Mouse (Mus musculus): ENCODE results near the gene Steap3. TPM values are rescaled to one million over a fixed set of nuclear protein-coding genes. Genes with fewer than 3 reads are reported as not detected.
"Not testable (repeated sequence)": the region's sequence is repeated elsewhere in the genome, so short reads cannot be mapped to it uniquely, and the experiment has no call there.

Steap3 gene
- total RNA-seq (2015) (16.8 and 17.5 TPM in 2 replicates), total RNA-seq (2017) (4.8 and 6.9 TPM in 2 replicates)

DNA sequence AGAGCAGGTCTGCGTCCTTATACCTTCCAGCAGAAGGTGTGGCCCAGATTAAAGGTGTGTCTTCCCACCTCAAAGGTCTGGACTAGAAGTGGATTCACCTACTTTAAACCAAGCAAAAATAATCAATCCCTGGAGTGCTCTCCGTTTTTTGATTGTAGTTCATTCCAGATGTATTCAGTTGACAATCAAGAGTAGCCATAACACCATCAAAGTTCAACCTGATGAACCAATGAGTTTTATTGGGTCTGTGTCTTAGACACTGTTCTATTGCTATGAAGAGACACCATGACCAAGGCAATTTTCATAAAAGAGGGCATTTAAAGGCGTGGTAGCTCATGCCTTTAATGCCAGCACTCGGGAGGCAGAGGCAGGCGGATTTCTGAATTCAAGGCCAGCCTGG, at the start of gene Steap3:
Gene Steap3 (minus strand): TSS at position 101 of the 400 bp plus-strand sequence.
- no peak for ATAC-seq (ENCODE audit: poor library complexity, severe bottlenecking)

DNA sequence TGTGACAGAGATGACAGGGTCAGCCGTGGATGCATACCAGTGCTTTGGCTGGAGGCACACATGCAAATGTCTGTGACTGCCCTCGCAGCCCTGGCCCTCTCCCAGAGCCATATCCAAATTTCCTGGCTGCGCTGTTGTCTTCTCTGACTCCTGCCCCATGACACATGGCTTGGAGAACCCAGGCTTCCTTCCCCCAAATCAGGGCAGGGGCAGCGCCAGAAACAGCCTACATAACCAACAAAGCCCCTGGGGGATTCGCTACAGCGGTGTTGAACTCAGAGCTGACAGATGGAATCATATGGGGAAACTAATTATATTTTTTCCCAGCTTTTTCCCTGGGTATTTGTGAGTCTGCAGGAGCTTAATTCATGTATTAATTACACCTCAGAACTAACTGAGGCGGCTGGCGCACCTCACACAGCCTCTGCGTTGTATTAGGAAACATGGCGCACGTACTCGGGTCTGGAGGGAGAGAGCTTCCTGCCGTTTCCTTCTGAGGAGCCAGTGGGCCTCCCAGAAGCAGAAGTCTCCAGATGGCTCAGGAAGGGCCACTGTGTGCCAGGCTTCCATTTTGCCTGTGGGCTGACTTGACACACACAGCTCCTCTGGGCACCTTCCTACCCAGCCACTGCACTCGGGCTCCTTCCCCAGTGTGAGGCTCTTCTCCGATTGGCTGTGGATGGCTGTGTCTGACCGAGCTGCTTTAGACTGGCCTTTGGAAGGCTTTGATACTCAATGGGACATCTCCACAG, 48.9 kb upstream of the Steap3 start:
- no peak for ATAC-seq (ENCODE audit: poor library complexity, severe bottlenecking)

DNA sequence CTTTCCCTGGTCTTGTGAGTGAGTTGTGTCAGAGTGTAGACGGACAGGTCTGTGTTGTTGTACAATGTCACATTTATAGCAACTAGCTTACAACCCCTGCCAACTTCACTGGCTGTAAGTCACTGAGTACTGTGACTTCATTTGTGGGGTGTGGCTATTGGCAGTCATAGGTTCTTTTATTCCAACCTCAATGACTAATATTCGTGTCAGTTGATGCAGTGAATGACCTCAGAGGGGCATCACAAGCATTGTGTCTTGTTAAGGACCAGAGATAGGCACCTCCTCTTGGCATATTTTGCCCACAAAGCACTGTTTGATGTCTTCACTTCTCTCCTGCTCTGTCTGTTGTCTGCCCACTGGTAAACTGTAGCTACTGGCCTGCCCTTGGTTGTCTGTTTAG, 33.3 kb upstream of the Steap3 start:
- ATAC-seq (ENCODE audit: poor library complexity, severe bottlenecking), result no peak

DNA sequence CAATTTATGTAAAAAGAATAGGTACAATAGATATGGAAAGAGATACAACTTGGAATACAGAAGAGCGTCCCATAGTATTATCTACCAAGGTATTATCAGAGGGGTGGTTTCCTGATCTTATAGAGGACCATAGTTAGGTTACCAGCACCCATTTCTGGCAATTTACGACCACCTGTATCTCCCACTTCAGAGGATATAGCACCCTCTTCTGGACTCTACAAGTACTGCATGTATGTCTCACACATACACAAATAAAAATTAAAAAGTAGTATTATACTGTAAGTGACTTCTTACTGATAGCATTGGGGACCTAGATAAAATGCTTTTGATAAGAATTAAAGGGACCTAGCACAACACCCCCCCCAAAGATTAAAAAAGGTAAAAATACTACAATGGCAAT, 24.4 kb upstream of the Steap3 start:
- ATAC-seq (ENCODE audit: poor library complexity, severe bottlenecking), result no peak

DNA sequence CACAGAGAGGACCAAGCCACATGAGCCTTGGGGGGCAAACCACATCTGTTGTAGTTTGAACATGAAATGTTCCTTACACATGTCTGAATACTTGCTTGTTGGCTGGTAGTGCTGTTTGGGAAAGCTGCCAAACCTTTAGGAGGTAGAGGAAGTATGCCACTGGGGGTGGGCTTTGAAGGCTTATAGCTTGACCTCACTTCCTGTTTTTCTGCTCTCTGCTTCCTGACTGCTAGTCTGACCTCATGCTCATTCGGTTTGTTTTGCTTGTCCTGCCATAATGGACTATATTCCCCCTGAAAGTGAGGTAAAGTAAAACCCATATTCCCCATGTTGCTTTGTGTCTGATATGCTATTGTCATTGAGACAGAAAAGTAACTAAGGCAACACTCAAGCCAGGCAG, 21.3 kb upstream of the Steap3 start:
- peak; percentile 86 for ATAC-seq (ENCODE audit: poor library complexity, severe bottlenecking)

DNA sequence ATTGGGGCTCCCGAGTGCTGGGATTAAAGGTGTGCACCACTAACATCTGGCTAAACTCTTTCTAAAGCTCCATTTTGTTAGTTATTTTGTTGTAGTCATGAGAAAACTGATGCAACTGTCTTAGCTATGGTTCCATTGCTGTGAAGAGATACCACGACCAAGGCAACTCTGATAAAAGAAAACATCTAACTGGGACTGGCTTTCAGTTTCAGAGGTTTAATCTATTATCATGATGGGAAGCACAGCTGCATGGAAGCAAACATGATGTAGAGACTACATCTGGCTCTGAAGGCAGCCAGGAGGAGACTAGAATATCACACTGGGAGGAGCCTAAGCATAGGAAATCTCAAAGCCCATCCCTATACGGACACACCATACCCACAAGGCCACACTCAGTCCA, 19.2 kb upstream of the Steap3 start:
- ATAC-seq (ENCODE audit: poor library complexity, severe bottlenecking), result no peak

DNA sequence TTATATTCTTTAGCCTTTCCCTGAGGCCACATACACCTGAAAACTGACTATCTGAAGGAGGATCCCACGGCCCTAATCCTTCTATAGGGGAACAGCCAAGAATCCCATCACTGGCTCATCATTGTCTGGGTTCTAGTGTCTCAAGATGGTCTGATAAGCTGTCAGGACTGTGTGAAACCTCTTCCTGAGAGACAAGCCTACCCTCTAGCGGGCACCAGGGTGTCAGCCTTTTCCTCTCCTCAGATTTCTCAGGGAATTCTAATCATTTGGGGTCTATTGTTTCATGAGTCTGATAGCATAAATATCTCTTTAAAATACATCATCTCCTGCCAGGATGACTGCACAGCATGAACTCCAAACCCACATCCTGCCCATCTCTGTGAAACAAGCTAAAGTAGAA, 17.3 kb upstream of the Steap3 start:
- no peak for ATAC-seq (ENCODE audit: poor library complexity, severe bottlenecking)

DNA sequence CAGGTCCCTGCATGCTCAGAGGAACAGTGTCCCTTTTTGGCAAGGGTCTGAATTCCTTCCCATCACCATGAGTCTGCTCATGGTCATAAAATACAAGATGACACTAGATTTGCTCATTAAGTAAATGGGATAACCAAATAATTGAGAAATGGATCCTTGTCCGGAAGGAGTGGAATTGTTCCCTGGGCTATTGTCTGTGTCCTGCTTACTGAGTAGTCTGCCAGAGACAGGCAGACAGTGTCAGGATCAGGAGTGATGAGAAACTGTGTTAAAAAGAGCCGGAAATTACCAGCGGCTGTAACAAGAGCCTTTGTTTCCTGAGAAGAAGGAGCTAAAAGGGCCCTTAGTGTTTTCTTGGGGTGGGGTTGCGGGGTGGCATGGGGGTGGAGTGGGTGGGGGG, 15.2 kb upstream of the Steap3 start:
- ATAC-seq (ENCODE audit: poor library complexity, severe bottlenecking), result no peak

DNA sequence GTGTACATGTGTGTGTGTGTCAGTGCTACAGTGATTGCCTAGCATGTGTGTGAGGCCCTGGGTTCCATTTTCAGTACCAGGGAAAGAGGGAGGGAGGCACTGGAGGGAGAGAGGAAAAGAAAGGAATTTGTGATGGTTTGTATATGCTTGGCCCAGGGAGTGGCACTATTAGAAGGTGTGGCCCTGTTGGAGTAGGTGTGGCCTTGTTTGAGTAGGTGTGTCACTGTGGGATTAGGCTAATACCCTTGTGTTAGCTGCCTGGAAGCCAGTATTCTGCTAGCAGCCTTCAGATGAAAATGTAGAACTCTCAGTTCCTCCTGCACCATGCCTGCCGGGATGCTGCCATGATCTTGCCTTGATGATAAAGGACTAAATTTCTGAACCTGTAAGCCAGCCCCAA, 3.6 kb upstream of the Steap3 start:
- ATAC-seq (ENCODE audit: poor library complexity, severe bottlenecking), result not testable (repeated sequence)

DNA sequence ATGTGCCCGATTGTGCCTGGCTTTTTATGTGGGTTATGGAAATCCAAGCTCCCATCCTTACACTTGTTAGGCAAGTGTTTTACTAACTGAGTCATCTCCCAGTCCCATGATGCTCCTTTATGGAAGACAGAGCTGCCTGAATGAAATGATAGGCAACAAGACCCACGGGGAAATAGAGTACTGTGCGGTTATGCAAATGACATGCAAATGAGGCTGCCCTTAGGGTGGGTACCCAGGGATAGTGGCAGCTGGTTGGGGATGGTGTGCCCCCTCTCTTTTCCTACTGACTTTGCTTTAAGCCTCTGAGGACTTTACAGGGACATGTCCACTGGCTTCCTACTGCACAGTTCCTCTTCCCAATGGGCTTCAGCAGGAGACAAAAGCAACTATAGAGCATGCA, 2.7 kb upstream of the Steap3 start:
- no peak for ATAC-seq (ENCODE audit: poor library complexity, severe bottlenecking)

DNA sequence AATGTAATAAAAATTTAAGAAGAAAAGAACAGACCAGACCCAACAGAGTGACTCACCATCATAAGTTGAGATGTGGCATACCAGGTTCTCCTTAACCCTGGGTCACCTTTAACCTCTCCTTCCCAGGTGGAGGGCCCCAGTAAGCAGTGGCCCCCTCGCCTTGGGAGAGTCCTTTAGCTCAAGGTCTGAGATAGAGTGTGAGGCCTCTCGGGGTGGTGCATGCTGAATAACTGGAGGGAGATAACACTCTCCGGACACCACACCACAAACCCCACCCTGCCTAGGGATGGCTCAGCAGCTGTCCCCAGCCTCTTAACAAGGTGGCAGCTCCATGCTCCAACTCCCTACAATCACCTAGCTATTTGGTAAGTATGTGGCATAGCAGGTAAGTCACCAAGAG, 1.6 kb downstream of the Steap3 start:
- no peak for ATAC-seq (ENCODE audit: poor library complexity, severe bottlenecking)

DNA sequence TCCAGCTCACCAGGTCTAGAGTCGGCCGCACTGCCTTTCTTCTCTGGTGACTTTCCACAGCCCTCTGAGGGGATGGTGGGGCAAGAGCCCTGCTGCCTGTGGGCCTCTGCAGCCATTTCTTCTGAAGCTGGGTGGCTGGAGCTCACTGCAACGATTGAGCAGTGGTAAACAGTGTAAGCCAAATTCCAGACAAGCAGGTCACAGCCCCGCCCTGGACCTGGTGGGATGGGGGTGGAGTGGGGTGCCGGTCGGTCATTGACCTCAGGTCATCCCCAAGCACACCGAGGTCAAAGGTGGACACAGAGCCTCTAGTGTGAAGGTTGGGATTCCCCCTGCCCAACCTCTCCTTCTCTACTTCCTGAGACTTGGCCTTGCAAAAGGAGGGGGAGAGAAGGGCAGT, 2.4 kb downstream of the Steap3 start:
- ATAC-seq (ENCODE audit: poor library complexity, severe bottlenecking), result no peak

DNA sequence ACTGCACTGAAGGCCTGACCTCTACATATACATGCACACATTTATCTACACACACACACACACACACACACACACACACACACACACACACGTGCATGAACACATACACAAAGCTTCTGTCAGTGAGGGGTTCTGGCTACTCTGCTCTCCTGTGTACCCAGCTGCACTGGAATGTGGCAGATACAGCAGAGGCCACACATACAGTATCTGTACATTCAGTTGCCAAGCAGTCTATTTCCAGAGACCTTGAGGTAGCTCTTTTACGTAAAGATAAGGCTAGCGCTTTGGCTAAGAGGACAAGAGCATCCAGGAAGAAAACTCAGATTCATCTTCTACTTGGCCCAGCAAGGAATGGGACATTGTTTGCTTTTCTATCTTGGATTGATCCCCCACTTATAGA, 4.9 kb downstream of the Steap3 start:
- no peak for ATAC-seq (ENCODE audit: poor library complexity, severe bottlenecking)

DNA sequence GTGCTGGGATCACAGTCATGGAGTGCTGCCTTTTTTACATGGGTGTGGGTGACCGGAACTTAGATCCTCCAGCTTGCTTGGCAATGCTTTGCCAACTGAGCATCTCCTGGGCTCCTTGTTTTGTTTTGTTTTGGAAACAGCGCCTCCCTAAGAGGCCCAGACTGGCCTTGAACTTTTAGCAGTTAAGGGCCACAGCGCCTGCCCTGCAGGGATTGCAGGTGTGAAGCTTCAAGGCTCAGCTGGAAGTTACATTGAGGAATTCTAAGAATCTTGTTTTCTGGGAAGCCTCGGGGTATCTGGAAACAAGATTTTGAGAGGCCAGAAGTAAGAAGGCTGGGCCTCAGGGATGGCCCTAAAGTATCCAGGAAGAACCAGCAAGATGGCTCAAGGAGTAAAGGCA, 6.0 kb downstream of the Steap3 start:
- no peak for ATAC-seq (ENCODE audit: poor library complexity, severe bottlenecking)

DNA sequence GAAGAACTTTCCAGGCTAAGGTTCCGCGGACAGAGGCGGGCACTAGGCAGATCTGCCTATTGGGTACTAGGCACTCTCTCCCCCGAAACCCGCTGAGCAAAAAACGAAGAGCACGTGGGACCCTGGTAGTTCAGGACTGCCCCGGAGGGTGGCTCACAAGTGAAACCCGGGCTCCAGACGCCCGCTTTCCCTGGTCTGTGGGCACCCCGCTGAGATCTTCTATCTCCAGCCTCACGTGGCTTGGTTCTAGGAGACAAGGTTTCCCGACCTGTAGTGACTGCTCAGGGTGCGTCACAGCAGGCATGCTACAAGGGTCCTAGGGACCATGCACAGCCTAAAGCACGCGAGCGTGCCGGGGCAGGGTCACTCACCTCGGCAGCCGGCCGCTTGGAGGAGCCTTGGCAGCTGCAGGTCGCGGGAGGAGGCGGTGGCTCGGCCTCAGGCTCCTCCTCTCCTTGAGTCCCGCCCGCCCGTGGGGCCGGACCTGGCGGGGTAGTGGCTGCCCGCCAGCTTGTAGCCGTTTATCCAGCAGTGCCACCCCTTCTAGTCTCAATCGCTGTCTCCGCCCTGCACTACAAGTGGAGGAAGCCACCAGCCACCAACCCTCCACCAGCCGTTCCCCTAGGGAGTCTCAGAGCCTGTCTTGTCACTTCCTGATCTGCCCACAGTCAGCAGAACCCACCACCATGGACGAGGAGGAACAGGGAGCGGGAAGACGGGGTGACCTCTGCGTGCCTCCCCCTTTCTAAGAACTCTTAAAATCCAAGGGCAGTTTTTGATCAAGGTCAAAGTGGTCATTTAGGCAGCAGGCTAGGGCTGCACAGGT, 7.4 kb downstream of the Steap3 start:
- peak; percentile 92 for ATAC-seq (ENCODE audit: poor library complexity, severe bottlenecking)

DNA sequence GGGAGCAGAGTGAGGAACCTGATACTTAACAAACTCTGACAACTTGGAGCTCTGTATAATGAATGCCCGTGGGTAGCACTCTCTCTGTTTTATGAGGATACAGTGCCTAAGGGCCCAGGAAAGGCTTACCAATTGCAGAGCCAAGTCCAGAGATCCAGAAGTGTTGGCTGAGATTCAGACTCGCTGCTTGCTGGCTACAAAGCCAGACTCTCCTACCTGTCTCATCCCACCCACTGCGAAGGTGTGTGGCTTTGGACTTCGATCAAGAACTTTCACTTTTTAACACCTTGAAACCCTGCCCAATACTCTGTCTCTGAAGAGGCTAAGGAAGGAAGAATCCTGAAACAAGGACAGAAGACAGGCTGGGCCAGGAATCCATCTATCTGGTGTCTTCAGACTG, 9.3 kb downstream of the Steap3 start:
- ATAC-seq (ENCODE audit: poor library complexity, severe bottlenecking), result no peak

DNA sequence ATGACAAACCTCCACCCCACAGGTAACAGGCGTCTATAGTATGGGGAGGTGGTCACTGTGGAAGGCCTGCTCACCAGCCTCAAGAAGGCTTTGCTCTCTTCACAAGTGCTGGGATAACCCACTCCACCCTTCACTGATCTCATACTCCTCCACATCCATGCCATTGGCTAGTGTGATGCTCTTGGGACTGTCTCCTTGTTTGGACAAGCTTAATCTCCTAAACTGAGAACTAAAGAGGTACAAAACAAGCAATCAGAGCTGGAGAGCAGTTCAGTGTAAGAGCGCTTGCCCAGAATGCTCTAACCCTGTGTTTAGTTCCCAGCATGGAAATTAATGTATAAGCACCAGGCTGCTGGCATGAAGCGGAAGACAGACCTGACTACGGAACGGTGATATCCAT, 11.3 kb downstream of the Steap3 start:
- no peak for ATAC-seq (ENCODE audit: poor library complexity, severe bottlenecking)

DNA sequence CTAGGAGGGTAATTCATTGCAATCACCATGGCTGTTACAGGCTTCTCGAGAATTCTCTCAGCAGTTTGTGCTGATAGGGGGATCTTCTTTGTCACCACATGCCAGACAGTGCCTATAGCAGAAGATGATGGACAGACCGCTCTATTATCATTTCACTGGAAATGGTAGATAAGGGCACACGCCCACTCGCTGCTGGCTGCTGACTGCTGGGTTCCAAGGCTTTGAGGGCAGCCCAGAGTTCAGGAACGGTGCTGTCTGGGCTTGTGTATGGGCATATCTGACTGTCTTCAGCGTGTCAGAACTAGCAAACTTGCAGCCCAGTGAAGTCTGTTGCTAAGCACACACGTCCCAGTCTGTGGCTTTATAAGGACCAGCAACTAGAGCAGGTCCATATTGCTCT, 13.3 kb downstream of the Steap3 start:
- ATAC-seq (ENCODE audit: poor library complexity, severe bottlenecking), result 0 out of 2 replicates have a peak, but pooled peaks have one; percentile 9

DNA sequence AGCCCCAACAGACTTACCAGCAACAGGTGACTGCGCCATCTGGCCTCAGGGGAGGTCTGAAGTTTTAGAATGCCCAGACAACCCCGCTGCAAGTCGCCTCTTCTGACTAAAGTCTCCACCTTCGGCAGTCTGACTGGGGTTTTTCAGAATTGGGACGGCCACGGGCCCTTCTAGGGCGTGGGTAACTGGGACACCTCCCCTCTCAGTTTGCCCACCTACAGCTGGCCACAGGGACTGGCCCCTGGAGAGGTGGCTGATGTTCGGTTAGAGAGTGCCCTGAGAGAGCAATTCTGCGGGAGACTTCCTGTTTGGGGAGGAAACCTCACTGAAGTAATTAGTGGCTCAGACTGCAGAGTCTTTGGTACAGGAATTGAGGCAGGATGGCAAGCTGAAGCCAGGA, 13.8 kb downstream of the Steap3 start:
- peak; percentile 41 for ATAC-seq (ENCODE audit: poor library complexity, severe bottlenecking)

DNA sequence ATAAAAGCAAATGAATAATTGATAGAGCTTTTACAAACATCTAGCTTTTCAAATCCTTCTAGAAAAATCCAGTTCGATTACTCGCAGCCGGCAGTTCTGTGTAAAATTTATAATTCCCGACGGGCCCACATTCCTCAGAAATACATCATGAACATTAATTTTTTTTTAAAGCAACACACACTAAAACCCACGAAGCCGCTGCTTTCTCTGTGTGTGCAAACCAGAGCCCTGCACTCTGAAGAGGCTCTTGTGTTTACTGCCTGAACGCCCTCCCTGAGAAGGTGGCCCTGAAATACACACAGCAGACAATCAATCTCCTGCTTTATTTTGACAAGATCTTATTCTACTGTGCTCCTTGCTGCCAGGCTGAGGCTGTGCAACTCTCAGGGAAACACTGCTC, 14.3 kb downstream of the Steap3 start:
- ATAC-seq (ENCODE audit: poor library complexity, severe bottlenecking), result no peak

DNA sequence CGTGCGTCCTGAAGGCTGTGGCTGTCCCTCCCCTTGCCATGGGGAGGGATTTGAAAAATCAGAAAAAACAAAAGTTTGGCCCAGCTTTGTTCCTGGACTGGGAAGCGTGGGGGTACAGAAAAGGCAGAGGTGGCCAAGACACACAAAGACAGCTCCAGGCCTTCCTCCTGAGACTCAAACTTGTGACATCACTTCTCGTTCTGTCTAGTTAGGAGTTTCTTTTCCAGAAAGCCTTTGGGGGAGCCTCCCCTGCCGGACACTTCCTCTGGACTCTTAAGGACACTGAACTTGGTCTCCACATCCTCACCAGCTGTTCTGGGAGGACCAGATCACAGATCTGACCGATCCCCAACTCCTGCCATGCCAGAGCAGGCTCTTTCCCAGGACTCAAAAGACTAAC, 18.8 kb downstream of the Steap3 start:
- no peak for ATAC-seq (ENCODE audit: poor library complexity, severe bottlenecking)

DNA sequence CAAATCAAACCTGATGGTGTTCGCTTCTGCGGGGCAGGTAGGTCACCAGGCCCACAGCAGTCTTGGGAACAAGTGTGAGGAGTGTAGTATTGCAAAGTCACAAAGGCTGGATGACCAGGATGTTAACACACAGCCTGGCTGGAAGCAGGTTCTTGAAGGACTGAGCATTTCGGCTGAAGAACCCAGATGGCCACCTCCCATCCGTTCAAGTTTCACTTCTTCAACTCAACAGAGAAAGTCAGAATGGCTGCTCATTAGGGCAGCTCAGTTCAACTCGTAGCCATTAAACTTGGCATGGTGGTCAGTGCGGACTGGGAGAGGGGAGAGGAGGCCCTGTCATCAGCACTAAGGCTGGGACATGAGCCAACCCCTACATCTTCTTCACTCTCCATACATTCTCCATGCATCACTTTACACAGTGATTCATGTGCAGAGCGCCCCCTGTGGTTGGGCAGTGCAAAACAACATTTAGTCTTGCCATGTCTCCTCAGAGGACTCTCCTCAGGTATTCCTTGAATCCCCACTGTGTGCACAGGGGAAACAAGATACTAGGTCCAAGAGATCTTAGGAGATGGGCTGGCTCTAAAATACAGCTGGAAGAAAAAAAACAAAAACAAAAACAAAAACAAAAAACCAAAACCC, 19.9 kb downstream of the Steap3 start:
- ATAC-seq (ENCODE audit: poor library complexity, severe bottlenecking), result peak; percentile 52
